8 mouse cellular contexts compared by ENCODE assay signal in genomic region chr11:116586801-116587631, GRCm38 (mm10). TPM values are rescaled to one million over a fixed set of nuclear protein-coding genes. Genes with fewer than 3 reads are reported as not detected.
A peak's percentile ranks its signal among the peaks of the same experiment; 100 is the strongest.
DNase-seq lines count a peak whose midpoint lies in the region; ATAC-seq and TF ChIP-seq lines count a peak whose summit lies in the region.

No protein-coding gene starts in this region.

- no peaks in the 10 kb centered on the region for H3K27me3 ChIP-seq in hindbrain, embryonic 16.5 days (replicated peaks; ENCODE audit: control insufficient read depth, insufficient read depth, low read length)

- no peak overlapping the region for H3K27ac ChIP-seq in gastrocnemius, adult 2 months
- H3K27ac ChIP-seq in hindbrain, embryonic 16.5 days (ENCODE audit: low read depth, low read length) = peak overlapping the region; percentile 11; the same call in 1 of the 2 replicates

- no peaks in the 10 kb centered on the region for H3K36me3 ChIP-seq in hindbrain, embryonic 16.5 days (ENCODE audit: control insufficient read depth, insufficient read depth, low read length)

- DNase-seq in ZHBTc4 (ENCODE audit: low read depth, low spot score) = peak; percentile 91
- peak; percentile 84 to 90 for DNase-seq in cerebellum, postnatal 10 days
- DNase-seq in gastrocnemius, adult 2 months = peak; percentile 75
- peak; percentile 60 for DNase-seq in left cerebral cortex, adult 11 months (ENCODE audit: low spot score)
- peak; percentile 83 for DNase-seq in lung, postnatal 36 days
- DNase-seq in right cerebral cortex, adult 18-20 months = peak; percentile 39
- peak; percentile 53 to 77 for DNase-seq in urinary bladder, postnatal 4 days (ENCODE audit: low spot score in 2 of 2)

- peak overlapping the region; percentile 16 for H3K9ac ChIP-seq in hindbrain, embryonic 16.5 days (ENCODE audit: low read depth, low read length)

- intact Hi-C loops in gastrocnemius, adult 2 months (cut with DNase I) = loop anchor here (1.0 to 2.0 kb wide), 2 partner anchors 42 to 222 kb away; no protein-coding TSS in a partner anchor

- 20% methylated on average over 23 of the region's 23 CpGs for WGBS in hindbrain, embryonic 16.5 days

- H3K4me3 ChIP-seq in gastrocnemius, adult 2 months = no peak overlapping the region
- peak overlapping the region; percentile 26 for H3K4me3 ChIP-seq in hindbrain, embryonic 16.5 days (ENCODE audit: low read length)

- H3K4me1 ChIP-seq in hindbrain, embryonic 16.5 days (ENCODE audit: control insufficient read depth, insufficient read depth, low read depth, low read length) = peaks cover 10% of the 10 kb centered on the region

- no peaks in the 10 kb centered on the region for H3K9me3 ChIP-seq in hindbrain, embryonic 16.5 days (ENCODE audit: control insufficient read depth, low read length)

- 0 out of 2 replicates have a peak, but pooled peaks have one; percentile 100 for TF ChIP-seq CTCF in gastrocnemius, adult 2 months (IDR thresholded peaks at IDR 0.05)

- peak; percentile 61 for ATAC-seq in hindbrain, embryonic 16.5 days

- peak overlapping the region; percentile 50 for H3K4me2 ChIP-seq in hindbrain, embryonic 16.5 days (ENCODE audit: low read length)

RNA-seq across cellular contexts. Expression of gene Aanat, which starts 0.8 kb away (rescaled TPM):
- total RNA-seq in gastrocnemius, adult 2 months (2021) = not detected
- 0.51 and 0.55 TPM in 2 replicates for polyA plus RNA-seq in hindbrain, embryonic 16.5 days (2015; fragmentation: Nextera tagmentation; extraction: Ambion mirVana)

RNA-seq across cellular contexts. Expression of gene Ube2o, which starts 5.8 kb away (rescaled TPM):
- 10 to 100 TPM; 19.4 to 22.9 TPM for total RNA-seq in gastrocnemius, adult 2 months (2021)
- 16.4 and 16.6 TPM in 2 replicates for polyA plus RNA-seq in hindbrain, embryonic 16.5 days (2015; fragmentation: Nextera tagmentation; extraction: Ambion mirVana)

RNA-seq across cellular contexts. Expression of gene Rhbdf2, which starts 39.8 kb away (rescaled TPM):
- 10 to 100 TPM; 11.6 to 14.4 TPM for total RNA-seq in gastrocnemius, adult 2 months (2021)
- 1.7 and 2.1 TPM in 2 replicates for polyA plus RNA-seq in hindbrain, embryonic 16.5 days (2015; fragmentation: Nextera tagmentation; extraction: Ambion mirVana)

RNA-seq across cellular contexts. Expression of gene Sphk1, which starts 56.3 kb away (rescaled TPM):
- total RNA-seq in gastrocnemius, adult 2 months (2021) = 1 to 10 TPM in 1 of 2 experiments, under 1 TPM in 1; 0.36 to 1.7 TPM
- polyA plus RNA-seq in hindbrain, embryonic 16.5 days (2015; fragmentation: Nextera tagmentation; extraction: Ambion mirVana) = 10.7 and 13.9 TPM in 2 replicates

Comparison
In these comparisons a context has a peak if more than half of its experiments do, and no peak if none do; other contexts are left out.
1. DNase-seq: peak in every context shown above with its lines; median percentile 91 in ZHBTc4; 87 in cerebellum, postnatal 10 days; 83 in lung, postnatal 36 days; 75 in gastrocnemius, adult 2 months; 65 in urinary bladder, postnatal 4 days; 60 in left cerebral cortex, adult 11 months; 39 in right cerebral cortex, adult 18-20 months.